Mouse (Mus musculus) retina, postnatal 1 day (tissue): Measurements from ENCODE around the gene Rhox3f.
"Not testable (repeated sequence)": the region's sequence is repeated elsewhere in the genome, so short reads cannot be mapped to it uniquely, and the experiment has no call there.

Source experiments
- DNase-seq: peaks from one replicate; pipeline ENCODE4 v3.0.0-alpha.2; 2012

Gene Rhox3f

GRCm38 (mm10) chrX:37580692-37581091, at the start of gene Rhox3f:
Gene Rhox3f (plus strand): TSS chrX:37580992.
- not testable (repeated sequence) for DNase-seq

GRCm38 (mm10) chrX:37541719-37542118, 39.1 kb upstream of the Rhox3f start, which contains the start of gene Rhox3e:
Gene Rhox3e (plus strand): TSS chrX:37542019.
- not testable (repeated sequence) for DNase-seq

- DNase-seq: not testable (repeated sequence)
Measured at GRCm38 (mm10) chrX:37557112-37557511, 23.7 kb upstream of the Rhox3f start, which contains the start of gene Rhox4e. Gene Rhox4e (plus strand): TSS chrX:37557412.

GRCm38 (mm10) chrX:37571105-37571504, 9.7 kb upstream of the Rhox3f start, which contains the start of gene Rhox2f:
Gene Rhox2f (plus strand): TSS chrX:37571405.
- not testable (repeated sequence) for DNase-seq

GRCm38 (mm10) chrX:37572638-37573037, 8.2 kb upstream of the Rhox3f start:
- DNase-seq: not testable (repeated sequence)

- not testable (repeated sequence) for DNase-seq
Measured at GRCm38 (mm10) chrX:37607604-37608003, 26.8 kb downstream of the Rhox3f start, which contains the start of gene Rhox4f. Gene Rhox4f (minus strand): TSS chrX:37607704.

GRCm38 (mm10) chrX:37628512-37628911, 47.7 kb downstream of the Rhox3f start, which contains the start of gene Rhox3g:
Gene Rhox3g (minus strand): TSS chrX:37628612.
- DNase-seq: not testable (repeated sequence)
